Mouse (Mus musculus): ENCODE measurements around the gene Steap2. TPM values are rescaled to one million over a fixed set of nuclear protein-coding genes. Genes with fewer than 3 reads are reported as not detected.

Steap2 gene
- polyA plus RNA-seq (2017; shearing (Covaris generic)), result not detected

DNA sequence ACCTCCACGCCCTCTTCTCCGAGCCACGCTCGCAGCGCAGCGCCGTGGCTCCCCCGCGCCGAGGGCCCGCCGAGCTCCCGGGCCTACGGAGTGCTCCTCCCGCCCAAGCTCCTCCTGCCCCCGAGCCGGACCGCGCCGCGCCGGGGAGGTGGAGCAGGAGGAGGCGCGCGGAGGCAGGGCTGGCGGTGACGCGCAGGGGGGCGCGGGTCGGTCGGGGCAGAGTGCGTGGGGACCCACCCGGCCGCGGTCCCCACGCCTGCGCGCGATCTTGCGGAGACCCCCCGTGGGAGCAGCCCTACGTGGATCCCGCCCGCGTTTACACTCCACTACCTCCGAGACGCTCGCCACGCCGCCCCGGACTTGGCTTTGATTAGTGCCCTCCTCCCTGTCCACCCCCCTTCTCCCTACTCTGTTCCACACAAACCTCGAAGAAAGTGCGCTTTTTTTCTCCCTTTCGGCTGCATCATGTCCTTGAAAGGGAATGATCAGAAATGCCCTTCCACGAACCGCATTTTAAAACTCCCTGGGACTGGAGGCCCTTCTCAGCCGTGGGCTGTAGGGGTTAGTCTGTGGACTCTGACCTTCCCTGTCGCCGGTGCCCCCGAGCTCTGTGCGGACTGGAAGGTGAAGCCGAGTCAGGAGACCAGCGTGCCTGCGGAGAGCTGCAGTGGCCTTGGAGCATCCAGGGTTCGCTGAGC, at the start of gene Steap2:
Steap2 (minus strand) TSS at position 623 of the 698 bp plus-strand sequence.

DNA sequence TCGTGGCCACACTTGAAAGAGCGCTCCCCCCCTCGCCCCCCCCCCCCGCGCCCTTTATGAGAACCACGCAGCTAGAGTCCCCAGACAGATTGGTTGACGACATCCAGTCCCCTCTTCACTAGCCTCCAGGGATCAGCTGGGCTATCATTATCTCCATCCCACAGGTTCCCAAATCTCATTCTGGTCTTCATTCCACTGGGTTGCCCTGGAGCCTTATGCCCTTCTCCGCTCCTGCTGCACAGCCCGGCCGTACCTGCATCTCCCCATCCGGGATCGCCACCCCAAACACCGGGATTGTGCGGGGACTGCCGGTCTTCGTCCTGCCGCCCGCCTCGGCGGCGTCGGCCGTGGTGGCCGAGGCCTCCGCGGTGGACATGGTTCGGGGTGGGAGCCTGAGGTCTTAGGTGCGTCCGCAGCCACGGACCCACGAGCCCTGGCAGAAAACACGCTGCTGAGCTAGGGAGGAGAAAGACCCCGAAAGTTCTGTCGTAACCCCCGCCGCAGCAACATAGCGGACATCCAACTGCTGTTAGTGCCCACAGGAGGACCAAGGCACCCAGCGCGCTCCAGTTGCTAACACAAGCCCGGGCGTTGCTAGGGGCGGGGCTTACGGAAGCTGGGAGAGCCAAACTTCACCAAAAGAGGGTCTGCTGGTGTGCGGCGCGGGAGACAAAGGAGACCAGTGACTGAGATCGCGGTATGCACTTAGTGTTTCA, 30.6 kb downstream of the Steap2 start, which contains the start of gene Cfap69:
Cfap69 (minus strand) TSS at position 585 of the 716 bp plus-strand sequence.

Other genes with a start within 250 kb of the Steap2 start
- not detected for gene 1700015F17Rik, start 215.4 kb downstream of the Steap2 start, polyA plus RNA-seq (2017; shearing (Covaris generic))
- 2.9 TPM for gene Cldn12, start 179.6 kb downstream of the Steap2 start, polyA plus RNA-seq (2017; shearing (Covaris generic))
- 14.1 TPM for gene Gtpbp10, start 135.0 kb downstream of the Steap2 start, polyA plus RNA-seq (2017; shearing (Covaris generic))
- gene Gm8773, start 120.8 kb downstream of the Steap2 start, polyA plus RNA-seq (2017; shearing (Covaris generic)), result not detected
- not detected for gene Cfap69, start 30.3 kb downstream of the Steap2 start, polyA plus RNA-seq (2017; shearing (Covaris generic))
- gene Steap1, start 54.7 kb upstream of the Steap2 start, polyA plus RNA-seq (2017; shearing (Covaris generic)), result not detected